Mouse (Mus musculus) cerebellum, adult 9-10 months (tissue): ENCODE data around the gene Phyhd1.

ENCODE experiments used
- DNase-seq: peaks from one replicate; pipeline ENCODE4 v3.0.0; 2022

The Phyhd1 gene

DNA sequence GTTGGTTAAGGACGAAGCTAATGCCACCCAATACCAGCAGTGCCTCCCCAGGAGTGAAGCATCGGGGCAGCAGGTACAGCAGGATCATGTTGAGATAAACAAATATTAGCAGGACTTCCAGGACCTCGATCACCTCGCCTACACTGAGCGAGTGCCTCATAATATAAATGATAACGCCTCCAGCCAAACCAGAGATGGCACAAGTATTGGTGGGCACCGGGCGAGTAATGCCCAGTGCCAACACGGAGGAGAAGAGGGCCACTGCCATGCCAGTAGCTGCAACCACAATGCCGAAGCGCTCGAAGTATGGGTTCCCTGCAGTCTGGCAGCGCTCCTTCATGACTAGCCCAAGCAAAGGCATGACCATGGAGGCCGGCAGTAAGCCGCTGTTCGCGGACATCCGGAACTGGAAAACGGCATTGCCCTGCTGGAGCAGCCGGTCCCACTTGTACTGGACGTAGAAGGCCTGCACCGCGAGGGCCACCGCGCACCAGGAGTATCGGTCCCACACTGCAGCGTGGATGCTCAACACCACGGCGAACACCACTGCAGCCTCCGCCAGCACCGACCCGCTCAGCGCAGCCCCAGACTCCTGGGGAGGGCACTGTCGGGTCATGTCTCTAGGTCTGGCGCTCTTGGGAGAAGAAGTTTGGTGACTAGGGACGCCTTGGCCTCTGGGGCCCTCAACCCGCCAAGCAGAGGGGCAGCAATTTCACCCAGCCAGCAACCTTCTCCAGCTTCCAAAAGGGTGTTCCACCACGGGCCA lies 19.6 kb downstream of the Phyhd1 start:
- peak; percentile 32 for DNase-seq

DNA sequence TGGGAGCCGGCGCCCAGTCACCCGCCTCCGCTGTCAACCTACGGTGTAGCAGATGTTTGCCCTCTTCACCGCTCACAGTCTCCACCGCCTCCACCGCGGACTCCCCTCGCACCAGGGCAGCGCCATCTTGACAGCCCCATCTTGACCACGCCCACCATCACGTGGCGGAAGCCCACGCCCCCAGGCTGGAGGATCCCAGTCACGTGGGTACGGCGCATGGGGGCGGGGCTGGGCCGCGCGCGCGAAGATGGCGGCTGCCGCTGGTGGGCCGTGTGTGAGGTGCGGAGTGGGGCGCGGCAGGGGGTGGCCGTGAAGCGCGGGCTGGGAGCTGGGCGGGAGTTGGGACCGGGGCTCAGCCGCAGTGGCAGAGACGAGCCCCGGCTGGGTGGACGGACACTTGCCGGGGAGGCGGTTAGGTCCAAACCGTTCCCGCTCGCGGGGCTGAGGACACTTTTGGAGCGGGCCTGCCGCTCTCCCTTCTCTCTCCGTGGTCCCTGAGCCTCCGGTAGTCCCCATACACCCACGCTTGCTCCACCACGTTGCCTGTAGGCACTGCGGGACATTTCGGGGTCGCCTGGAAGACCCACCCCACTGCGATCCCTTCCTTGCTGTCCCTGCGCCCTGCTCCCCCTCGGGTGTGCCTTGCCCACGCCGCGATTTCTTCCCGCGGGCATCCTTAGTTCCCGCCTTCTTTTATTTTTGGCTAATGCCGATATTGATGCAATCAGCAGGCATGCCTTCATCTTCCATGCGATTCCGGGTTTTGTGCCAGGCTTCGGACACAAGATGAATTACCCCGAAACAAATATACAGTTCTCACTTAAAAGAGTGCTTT lies 20.4 kb downstream of the Phyhd1 start, which contains the start of the genes Dolk and Nup188:
TSS of gene Dolk (minus strand) at position 143 of the 835 bp plus-strand sequence.
TSS of gene Nup188 (plus strand) at position 206 of the 835 bp plus-strand sequence.
- peak; percentile 94 for DNase-seq

DNA sequence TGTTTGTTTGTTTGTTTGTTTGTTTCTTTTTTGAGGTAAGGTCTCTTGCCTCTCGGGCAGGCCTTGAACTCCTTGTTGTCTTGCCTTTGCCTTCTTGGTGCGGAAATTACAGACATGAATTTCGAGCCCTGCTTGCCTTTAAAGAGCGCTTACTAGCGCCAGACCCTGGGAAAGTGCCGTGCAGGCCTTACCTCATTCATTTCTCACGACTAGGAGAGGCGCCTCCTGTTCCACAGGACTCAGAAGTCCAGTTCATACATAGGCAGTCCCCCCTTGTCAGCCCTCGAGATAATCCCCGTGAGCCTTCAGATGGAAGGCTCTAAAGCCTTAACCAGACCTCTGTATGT lies 21.0 kb downstream of the Phyhd1 start:
- DNase-seq: no peak

DNA sequence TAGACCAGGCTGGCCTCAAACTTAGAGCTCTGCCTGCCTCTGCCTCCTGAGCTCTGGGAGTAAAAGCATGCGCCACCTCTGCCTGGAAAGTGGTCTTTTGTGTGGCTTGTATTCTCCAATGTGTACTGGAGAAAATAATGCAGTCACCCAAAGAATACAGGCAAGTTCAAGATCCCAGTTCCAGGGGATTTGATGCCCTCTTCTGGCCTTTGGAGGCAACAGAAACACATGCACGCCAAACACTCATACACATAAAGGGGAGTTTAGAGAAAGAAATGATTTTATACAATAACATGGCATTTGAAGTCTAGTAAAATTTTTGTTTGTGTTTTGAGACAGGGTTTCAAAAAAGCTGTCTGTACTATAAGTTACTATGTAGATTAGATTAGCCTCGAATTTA lies 33.5 kb downstream of the Phyhd1 start:
- DNase-seq: no peak

DNA sequence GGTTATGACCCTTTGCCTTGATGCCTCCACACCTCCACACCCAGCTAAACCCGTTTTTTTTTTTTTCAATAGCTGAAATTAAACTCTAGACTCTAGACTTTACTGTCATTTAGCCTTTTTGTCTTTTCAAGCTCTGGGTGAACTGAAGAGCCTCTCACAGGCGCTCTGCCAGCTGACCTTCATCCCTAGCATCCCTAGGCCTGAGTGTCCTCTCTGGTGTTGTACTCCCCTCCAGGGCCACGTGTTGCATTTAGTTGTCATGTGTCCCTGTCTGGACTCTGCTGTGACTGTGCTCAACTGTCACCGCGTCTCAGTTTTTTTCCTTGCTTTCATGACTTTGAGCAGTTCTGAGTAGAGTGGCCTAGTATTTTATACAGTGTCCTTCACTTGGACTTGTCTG lies 34.0 kb downstream of the Phyhd1 start:
- no peak for DNase-seq

DNA sequence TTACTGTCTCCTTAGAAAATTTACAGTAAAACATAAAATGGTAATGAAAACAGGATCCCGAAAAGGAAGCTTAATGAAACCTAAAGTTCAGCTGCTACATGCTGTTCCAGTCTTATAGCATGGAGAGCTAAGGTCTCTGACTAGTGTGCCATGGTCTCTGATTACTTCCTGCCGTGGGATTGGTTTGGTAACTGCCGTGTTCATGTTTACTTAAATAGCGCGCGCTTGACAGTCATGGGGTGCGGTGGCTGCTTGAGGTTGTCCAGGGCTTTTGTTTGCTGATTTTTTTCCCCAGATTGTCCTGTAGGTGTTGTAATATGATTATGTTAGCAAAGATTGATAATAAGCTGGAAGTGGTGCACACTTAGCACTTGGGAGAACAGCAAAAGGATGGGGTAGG lies 40.1 kb downstream of the Phyhd1 start:
- DNase-seq: no peak

DNA sequence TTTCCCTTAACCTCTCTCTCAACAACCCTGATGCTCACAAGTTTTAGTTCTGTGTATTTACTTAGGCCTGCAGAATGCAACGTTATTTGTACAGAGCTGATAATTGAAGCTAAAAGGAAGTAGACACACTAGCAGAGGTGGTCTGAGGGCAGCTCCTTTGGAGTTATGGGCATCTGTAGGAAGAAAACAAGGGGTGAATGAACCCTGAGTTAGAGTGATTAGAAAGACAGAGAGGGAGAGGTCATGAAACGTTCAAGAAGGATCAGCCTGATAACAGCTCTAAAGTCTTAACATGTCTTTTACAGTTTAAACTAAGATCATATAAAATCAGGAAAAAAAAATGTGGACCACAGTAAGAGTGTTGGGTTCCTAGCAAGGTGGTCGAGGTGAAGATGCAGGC lies 43.3 kb downstream of the Phyhd1 start:
- no peak for DNase-seq

DNA sequence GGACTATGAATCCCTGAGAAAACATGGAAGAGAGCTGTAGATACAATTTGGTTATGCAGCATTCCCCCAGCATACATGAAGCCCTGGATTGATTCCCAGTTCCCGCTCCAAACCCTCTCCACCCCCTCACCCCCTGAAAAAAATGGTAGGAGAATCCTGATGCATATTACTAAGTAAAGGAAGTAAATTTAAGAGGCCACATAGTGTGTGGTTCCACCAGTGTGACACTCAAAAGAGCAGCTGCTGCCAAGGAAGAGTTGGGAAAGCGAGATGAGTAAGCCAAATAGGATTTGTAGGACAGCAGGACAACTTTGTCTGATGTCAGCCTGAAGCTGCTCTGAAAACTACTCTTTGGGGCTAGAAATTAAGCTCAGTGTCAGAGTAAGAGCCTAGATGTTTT lies 45.5 kb downstream of the Phyhd1 start:
- DNase-seq: no peak

DNA sequence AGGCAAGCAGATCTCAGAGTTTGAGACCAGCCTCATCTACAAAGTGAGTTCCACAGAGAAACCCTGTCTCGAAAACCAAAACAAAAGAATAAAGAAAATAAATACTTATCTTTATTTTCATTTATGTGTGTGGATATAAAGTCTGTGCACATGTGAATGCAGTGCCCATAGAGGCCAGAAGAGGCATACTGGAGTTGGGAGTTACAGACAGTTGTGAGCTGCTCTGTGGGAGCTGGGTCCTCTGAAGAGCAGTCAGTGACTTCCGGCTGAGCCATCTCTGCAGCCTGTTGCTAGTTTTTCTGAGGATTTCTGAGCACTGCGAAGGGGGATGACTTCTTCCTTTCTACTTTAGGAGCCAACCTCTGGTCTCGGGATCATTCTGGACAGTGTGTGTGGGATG lies 50.1 kb downstream of the Phyhd1 start:
- no peak for DNase-seq

DNA sequence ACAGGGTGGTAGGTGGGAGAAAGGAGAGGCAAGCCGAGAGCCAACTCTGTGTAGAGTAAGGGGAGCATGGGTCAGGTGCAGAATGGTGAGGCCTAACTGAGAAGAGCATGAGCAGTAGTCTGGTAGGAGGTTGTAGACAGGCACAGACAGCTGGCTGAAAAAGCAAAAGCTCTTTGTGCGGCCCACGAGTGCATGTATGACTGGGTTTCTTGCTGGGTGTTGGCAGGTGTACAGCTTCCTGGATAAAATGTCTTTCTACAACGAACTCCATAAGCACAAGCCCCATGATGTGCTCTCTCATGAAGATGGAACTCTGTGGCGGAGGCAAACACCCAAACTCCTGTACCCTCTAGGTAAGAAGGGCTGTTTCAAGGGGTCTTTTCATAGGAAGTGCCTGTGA lies 51.0 kb downstream of the Phyhd1 start:
- no peak for DNase-seq

DNA sequence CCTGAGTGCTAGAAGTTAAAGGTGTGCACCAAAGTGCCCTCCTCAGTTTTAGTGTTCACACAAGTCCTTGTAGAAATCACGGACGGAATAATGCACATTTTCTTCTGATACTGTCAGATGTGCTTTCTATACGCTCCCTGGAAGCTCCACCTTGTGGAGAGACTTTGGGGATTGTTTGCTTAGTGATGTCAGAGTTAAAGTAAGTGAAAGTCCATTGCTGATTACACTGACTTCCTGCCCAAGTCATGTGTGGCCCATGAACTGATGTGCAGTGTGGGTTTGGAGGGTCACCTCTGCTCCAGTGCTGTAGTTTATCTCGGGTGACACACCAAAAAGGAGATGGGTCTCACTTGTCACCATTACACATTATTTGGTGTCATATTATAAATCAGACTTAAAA lies 53.3 kb downstream of the Phyhd1 start:
- DNase-seq: no peak

DNA sequence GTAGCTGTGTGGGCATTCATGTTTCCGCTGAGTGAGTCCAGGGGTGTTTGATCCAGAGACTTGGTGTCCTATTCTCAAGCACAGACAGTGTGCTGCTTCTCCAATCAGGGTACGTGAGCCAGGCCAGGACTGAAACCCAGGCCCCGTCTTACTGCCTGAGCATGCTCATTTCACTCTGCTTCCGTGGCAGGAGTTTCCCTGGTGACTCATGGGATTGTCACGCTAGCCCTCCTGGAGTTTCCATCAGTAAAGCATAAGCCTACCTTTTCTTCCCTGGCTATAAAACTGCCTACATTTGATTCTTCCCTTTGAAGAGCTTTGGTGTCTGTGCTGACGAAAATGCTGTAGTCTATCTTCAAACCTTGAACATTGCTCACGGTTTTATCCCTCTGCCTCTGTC lies 57.1 kb downstream of the Phyhd1 start:
- DNase-seq: no peak

DNA sequence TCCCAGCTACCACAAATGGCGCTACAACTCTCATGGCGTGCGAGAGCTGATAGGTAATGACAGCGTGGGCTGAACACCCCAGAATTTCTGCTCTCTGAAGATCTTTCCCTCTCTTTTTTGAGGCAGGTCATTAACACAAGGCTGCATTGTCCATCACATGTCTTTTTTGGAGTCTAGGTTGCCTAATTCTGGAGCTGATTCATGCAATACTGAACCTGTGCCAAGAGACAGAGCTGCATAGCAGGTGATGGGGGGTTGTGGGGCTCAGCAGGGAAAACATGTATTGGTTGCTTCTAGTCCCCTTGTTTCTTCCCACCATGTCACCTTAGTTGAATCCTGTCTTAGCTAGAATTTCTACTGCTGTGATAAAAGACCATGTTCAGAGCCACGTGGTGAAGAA lies 59.3 kb downstream of the Phyhd1 start:
- peak; percentile 12 for DNase-seq

DNA sequence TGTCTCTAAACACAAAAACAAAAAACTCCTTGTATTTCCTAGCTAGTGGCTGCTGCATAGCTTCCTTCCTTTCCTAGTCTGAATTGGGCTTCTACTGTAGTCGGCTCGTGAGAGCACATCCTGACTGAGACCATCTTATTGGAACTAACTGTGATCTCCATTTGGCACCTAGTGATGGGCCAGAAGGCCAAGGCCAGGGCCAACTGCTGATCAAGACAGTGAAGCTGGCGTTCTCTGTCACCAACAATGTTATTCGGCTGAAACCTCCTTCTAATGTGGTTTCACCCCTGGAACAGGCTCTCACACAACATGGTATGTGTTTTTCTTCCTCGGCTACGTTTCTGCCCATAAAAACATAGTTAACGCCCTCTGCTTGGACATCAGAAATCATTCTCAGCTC lies 61.3 kb downstream of the Phyhd1 start:
- DNase-seq: peak; percentile 66

DNA sequence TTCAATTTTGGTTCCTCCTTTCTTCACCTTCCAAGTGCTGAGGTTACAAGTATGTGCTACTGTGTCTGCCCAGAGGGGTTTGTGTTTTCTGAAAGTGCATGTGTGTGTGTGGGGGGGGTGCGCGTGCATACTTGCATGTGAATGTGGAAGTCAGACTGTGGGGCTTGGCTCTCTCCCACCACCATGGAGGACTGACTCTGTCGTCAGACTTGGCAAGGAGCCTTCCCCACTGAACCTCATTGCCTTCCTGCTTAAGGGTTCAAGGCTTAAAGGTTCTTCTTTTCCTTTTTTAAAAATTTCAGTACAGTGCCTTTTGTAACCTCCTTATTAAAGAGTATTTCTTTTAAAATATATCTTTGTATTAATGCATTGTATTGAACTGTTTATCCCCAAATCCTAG lies 62.8 kb downstream of the Phyhd1 start:
- DNase-seq: peak; percentile 20
